Mouse (Mus musculus): ENCODE results near the gene Ank2.

The Ank2 gene

GRCm38 (mm10) chr3:126971531-126971930, 527.6 kb downstream of the Ank2 start:
- DNase-seq = no peak

GRCm38 (mm10) chr3:126968721-126969120, 530.4 kb downstream of the Ank2 start:
- DNase-seq = no peak

DNA sequence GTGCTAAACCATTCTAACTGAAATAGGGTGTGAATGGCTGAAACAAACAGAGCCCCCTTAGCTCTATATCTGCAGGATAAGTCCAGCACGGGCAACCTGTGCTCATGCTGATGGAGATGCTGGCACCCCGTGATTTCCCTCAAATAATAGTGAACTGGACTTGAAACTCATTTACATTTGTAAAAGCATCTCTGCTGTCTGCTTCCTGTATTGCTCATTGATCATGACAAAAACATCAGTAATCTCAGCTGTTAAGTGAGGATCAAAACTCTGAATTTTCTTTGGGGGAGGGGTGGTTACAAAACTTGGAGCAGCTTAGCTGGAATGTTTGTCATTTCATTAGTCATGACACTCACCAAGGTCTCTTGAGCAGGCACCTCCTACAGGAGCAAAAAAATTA, 533.4 kb downstream of the Ank2 start:
- no peak for DNase-seq

DNA sequence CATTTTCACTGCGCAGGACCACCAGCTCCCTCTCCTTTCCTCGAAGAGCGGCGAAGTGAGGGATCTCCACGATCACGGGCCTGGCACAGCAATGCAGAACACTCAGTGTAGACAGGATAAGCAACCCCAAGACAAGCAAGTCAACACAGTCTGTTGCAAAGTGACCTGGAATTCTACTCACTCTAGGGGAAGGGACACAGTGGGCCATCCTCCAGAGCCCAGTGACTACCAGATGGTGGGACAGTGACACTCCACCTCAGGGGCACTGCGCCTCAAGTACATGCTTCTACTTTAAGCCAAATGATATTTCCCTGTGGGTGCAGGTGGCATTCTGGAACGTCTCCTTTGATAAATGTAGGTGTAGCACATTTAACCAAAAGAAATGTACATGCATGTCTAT, 536.8 kb downstream of the Ank2 start:
- no peak for DNase-seq

GRCm38 (mm10) chr3:126952698-126953097, 546.5 kb downstream of the Ank2 start:
- no peak for DNase-seq

DNA sequence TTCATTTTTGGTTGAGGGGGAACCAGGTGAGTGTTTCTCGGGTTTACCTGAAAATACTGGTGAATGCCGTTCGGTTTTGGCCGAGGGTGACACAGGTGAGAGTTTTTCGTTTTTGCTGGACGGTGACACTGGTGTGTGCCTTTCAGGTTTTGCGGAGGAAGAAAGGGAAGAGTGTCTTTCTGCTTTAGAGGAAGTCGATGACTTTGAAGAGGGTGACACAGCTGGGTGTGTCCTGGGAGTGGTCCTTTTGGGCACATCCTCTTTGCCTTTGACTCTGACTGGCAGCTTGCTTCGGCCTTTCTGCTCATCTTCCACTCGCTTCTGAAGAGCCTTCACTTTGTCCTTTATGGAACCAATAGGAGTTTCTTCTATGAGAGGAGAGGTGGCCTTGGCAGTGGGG, 552.6 kb downstream of the Ank2 start:
- DNase-seq = no peak

DNA sequence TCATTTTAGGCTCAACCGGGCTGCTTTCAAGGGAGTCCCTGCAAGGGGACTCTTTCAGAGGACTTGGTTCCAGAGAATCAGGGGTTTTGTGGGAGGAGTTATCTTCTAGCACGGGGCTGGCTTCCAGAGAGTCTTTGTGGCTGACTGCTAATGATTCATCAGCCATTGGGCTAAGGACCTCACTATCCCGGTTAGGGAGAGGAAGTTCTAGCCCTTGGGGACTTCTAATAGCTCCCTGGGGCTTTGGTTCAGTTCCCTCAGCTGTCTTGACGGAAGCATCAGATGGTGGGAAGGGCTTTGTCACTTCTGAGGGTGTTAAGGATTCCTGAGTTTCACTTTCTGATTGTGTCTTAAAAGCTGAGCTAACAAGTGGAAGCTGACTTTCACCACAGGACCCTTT, 554.3 kb downstream of the Ank2 start:
- DNase-seq = no peak

GRCm38 (mm10) chr3:126944081-126944480, 555.1 kb downstream of the Ank2 start:
- no peak for DNase-seq

- no peak for DNase-seq
Observed at GRCm38 (mm10) chr3:126940452-126940851, 558.7 kb downstream of the Ank2 start.

- no peak for DNase-seq
Observed at GRCm38 (mm10) chr3:126931884-126932506, 567.2 kb downstream of the Ank2 start.

DNA sequence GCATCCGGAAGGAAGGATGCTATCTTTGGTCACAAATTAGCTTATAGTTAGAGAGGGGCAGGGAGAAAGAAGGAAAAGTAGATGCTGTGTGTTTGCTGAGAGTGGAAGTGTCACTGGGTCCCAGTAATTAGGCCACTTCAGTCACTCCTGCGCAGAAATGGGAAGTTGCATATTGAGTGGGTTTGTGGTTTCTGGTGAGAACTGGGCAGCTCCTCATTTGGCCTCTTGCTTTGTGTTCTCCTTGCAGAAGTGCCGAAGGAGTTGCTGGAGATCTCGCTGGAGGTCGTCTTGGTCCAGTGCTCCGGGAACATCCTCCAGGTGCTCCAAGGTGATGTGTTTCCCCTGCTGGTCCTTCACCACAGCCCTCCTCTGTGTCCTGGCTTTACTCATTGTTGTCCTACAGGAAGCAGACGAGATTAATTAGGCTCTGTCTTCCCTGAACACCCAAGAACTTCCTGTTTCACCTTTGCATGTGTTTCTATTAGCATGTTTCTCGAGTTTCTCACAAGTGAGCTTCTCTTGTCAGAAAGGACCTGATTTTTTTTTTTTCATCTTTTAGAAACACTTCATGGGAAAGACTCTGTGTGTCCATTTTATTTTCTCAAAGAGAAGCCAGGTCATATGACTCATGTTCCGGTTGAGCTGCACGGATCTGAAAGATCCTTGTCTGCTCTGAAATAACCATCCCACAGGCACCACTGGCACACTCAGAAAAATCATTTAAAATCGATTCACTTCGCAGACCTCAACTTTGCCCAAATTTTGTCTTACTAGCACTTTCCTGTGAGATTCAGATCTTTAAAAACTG, 575.4 kb downstream of the Ank2 start:
- no peak for DNase-seq

GRCm38 (mm10) chr3:126921941-126922340, 577.2 kb downstream of the Ank2 start:
- DNase-seq = no peak

DNA sequence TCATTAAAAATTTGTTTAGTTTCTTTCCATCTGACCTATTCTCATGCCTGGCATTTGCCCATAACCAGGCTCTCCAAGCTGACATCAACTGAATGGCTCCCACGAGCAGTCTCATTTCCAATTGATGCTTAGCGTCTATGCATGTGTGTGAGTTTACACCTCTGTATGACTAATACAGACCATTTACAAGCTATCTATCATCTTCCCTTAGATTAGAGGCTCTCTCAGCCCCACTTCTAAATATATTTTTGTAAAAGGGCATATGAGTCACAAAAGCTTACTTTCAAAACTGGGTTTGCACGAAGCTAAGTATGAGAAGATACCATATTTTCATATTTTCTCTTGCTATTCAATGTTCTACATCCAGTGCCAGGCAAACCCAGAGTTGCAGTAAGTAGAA, 578.9 kb downstream of the Ank2 start:
- DNase-seq = no peak

- DNase-seq = no peak
Observed at GRCm38 (mm10) chr3:126918805-126919473, 580.2 kb downstream of the Ank2 start.

DNA sequence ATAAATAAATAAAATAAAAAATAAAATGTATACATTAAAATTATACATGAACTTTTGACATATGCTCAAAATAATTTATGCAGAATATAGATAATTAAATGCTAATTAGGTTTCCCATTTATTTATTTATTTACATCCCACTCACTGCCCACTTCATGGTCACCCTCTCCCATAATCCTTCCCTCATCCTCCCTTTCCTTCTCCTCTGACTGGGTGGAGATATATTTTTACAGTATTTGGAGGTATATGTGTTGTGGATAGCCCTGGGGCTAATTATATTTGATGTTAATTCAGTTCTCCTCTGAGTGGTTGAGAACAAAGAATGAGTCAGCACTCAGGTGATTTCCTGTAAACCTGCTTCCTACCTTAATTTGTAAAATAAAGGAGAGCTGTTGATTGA, 582.8 kb downstream of the Ank2 start:
- no peak for DNase-seq

DNA sequence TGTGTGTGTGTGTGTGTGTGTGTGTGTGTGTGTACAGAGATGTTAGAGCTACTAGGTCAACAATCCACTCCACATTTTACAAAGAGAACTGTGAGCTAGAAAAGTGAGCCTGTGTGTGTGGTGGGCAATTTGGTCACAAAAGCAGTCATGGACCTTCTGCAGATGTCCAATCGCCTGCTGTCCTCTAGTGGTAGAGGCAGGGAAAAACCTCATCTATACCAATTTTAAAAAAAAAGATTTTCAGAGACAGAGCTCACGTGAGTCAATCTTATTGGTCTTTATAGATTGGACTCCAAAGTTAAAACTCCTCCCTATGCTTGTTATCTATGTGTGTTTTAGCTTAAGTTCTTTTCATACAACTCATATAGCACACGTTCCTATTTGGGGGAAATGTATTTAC, 595.6 kb downstream of the Ank2 start:
- DNase-seq = no peak

DNA sequence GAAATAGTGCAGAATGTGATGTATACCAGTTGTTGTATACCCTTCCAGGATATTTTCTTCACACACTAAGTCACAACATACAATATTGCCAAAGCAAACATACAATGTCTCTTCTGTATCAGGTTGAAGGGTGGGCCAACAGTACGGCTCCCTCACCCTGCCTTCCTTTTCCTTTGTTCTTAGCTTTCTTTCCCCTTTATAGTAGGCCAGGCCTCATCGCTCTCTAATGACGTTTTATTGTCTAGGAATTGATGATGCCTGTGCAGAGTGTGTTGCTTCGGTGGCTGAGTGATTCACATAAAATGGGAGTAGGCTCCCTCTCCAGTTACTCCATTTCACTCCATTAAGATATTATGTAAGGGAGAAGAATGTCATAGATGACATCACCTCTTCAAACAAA, 612.5 kb downstream of the Ank2 start:
- DNase-seq = no peak

DNA sequence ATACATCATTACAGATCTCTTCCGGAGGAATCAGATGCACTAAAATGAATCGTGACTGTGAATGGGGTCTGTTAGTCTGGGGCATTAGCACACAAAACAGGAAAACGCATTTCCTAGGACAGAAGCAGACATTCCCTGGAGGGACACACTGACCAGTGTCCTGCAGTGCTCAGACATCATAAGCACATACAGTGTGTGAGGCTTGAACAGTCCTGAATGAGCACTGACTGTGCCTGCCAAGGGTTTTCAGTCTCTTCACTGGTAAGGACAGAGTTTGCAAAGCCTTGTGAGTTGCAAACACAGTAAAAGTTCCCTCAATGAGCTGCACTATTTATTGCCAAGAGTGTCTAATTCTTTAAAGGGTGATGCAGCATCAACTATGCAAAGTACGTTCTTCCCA, 613.1 kb downstream of the Ank2 start:
- DNase-seq = no peak

DNA sequence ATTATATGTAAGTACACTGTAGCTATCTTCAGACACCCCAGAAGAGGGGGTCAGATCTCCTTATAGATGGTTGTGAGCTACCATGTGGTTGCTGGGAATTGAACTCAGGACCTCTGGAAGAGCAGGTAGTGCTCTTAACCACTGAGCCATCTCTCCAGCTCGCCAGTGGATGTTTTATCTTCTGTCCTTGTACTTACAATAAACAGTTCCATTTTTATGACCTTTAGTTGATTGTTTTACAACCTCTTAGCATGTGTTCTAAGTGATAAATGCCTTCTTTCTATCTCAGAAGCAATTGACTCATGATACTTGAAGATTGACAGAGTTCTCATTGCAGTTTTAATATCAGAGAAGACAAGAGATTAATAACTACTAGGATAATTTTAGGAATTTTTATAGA, 620.9 kb downstream of the Ank2 start:
- DNase-seq = no peak
